Mouse (Mus musculus) ES-E14 (cell line): Measurements from ENCODE around the gene Ppp1r9b.

ENCODE experiments used
- CHD2 ChIP-seq: IDR thresholded peaks from 2 replicates; pipeline ENCODE4 v1.6.1; 2014; ENCODE audit warnings: mild to moderate bottlenecking, low read depth, low read length, inconsistent platforms
- ZC3H11A ChIP-seq: IDR thresholded peaks from 2 replicates; pipeline ENCODE4 v1.6.1; 2012; ENCODE audit warnings: low read depth, mild to moderate bottlenecking, inconsistent platforms, low read length, borderline replicate concordance
- ZNF384 ChIP-seq: IDR thresholded peaks from 2 replicates; pipeline ENCODE4 v1.6.1; 2012; ENCODE audit warnings: low read depth, low read length, inconsistent platforms

DNA sequence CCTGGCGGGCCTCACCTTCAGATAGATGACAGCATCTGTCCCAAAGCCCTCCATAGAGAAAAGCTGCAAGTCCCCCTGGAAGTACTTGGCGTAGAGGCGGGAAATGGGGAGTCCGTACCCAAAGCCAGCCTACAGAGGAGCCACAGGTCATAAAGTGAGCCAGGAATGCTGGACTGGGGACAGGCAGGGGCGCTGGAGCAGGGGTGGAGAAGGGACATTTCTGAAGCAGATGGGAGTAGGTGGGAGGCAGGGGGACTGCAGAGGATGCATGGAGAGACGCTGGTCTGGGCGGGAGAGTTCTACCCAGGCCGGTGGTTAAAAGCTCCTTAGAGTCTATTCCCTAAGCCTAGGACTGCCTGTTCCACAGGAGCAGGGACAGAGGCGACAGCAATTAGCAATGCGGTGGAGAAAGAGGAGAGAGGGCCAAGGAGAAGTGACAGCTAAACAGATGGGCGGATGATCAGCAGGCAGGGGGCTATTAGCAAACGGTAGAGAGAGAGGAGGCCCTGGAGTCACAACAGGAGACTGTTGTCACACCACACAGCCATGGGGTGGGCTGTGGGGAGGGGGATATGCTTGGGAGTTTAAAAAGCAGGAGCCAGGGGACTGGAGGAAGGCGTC is 37.1 kb downstream of the Ppp1r9b start:
- TF ChIP-seq ZC3H11A (no peak), ZNF384 (no peak), CHD2 (no peak)
